In the genomic region with DNA sequence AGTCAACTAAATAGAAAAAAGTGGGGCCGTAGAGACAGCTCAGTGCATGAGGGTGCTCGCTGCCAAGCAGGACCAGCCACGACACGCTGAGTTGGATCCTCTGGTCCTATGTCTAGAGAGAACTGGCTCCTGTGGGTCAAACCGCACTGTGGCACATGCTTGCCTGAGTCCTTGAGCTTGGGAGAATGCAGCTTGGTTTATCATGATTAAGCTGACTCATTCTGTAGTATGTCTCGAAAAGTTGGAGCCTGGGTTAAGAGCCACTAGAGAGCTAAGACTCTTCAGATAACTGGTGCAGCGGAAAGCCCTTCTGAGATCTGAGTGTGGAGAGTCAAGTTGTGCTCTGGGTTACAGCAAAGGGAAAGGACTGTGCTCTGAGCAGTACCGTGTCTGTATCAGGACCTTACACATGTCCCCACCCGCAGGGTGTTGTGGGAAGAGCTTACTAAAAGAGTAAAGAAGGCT, we compare ENCODE assay signal across 13 mouse cellular contexts. TPM values are rescaled to one million over a fixed set of nuclear protein-coding genes. Genes with fewer than 3 reads are reported as not detected.
DNase-seq lines count a peak whose midpoint lies in the region; ATAC-seq and TF ChIP-seq lines count a peak whose summit lies in the region.
"Had no signal": no experiment of that assay in that cellular context is flagged by ENCODE, and none has a peak within 500 bp of the region (broad histone marks: within the 10 kb centered on the region; RNA-seq: fewer than 3 reads in every experiment).

No protein-coding gene starts in this region.

- no peak overlapping the region for H3K9ac ChIP-seq in liver, embryonic 12.5 days
- H3K9ac ChIP-seq: midbrain, embryonic 12.5 days had no signal

- H3K4me2 ChIP-seq in liver, embryonic 12.5 days: peak overlapping the region; percentile 1; the same call in 1 of the 2 replicates
- H3K4me2 ChIP-seq: midbrain, embryonic 12.5 days had no signal

- H3K36me3 ChIP-seq in liver, embryonic 12.5 days: peaks cover 5% of the 10 kb centered on the region; the same call in 1 of the 2 replicates
- H3K36me3 ChIP-seq in thymus, adult 2 months (ENCODE audit: control insufficient read depth, insufficient read depth, low read length): no peaks in the 10 kb centered on the region
- H3K36me3 ChIP-seq: midbrain, embryonic 12.5 days had no signal

- H3K4me1 ChIP-seq in liver, embryonic 12.5 days: peaks cover 14% of the 10 kb centered on the region
- 0 out of 2 replicates have a peak, but pooled peaks cover 2% of the 10 kb centered on the region for H3K4me1 ChIP-seq in thymus, adult 2 months (replicated peaks; ENCODE audit: control insufficient read depth, insufficient read depth, low read length)
- H3K4me1 ChIP-seq: midbrain, embryonic 12.5 days had no signal

- no peaks in the 10 kb centered on the region for H3K27me3 ChIP-seq in liver, embryonic 12.5 days (replicated peaks)
- no peaks in the 10 kb centered on the region for H3K27me3 ChIP-seq in thymus, adult 2 months (ENCODE audit: control insufficient read depth, insufficient read depth, low read length)
- H3K27me3 ChIP-seq: midbrain, embryonic 12.5 days had no signal

- TF ChIP-seq POLR2A in thymus, adult 2 months (IDR thresholded peaks at IDR 0.05; ENCODE audit: control insufficient read depth, extremely low read depth, insufficient read depth, low read length, poor library complexity): no peak

- H3K4me3 ChIP-seq in liver, embryonic 12.5 days: no peak overlapping the region
- no peak overlapping the region for H3K4me3 ChIP-seq in thymus, adult 2 months (ENCODE audit: control insufficient read depth, insufficient read depth, low read length)
- H3K4me3 ChIP-seq: midbrain, embryonic 12.5 days had no signal

- DNase-seq in liver: no peak
- DNase-seq in adrenal gland, postnatal 10 days: peak; percentile 21
- peak; percentile 49 for DNase-seq in lung, postnatal 10 days
- no peak for DNase-seq in thymus, adult 2 months
- no peak for DNase-seq in spleen, postnatal 4 days (ENCODE audit: low spot score in 2 of 2)
- no peak for DNase-seq in spleen, postnatal 10 days (ENCODE audit: low spot score in 2 of 2)
- DNase-seq: cerebellum, adult 11 months; gastrocnemius, postnatal 36 days; right cerebral cortex, postnatal 4 days had no signal

- peak; percentile 79 for ATAC-seq in liver, embryonic 12.5 days
- ATAC-seq in common myeloid progenitor, adult 5-6 weeks (replicated peaks; ENCODE audit: low read depth, poor library complexity, severe bottlenecking): peak; percentile 50
- ATAC-seq: forebrain, embryonic 16.5 days had no signal

- no peaks in the 10 kb centered on the region for H3K9me3 ChIP-seq in liver, embryonic 12.5 days (replicated peaks)
- H3K9me3 ChIP-seq: midbrain, embryonic 12.5 days had no signal

- no peak for TF ChIP-seq CTCF in thymus, adult 2 months (IDR thresholded peaks at IDR 0.05; ENCODE audit: borderline replicate concordance, control insufficient read depth, extremely low read depth, insufficient read depth, low read length, poor library complexity)

- peak overlapping the region; percentile 51; the same call in 1 of the 2 replicates for H3K27ac ChIP-seq in liver, embryonic 12.5 days
- no peak overlapping the region for H3K27ac ChIP-seq in thymus, adult 2 months (ENCODE audit: control insufficient read depth, insufficient read depth, low read length)
- H3K27ac ChIP-seq: midbrain, embryonic 12.5 days had no signal

- 50% methylated on average over 9 of the region's 9 CpGs for WGBS in liver, embryonic 12.5 days (ENCODE audit: insufficient replicate concordance)
- WGBS in thymus, adult 2 months: 90% methylated on average over 9 of the region's 9 CpGs

RNA-seq across cellular contexts. Expression of gene Cybrd1, which starts 16.4 kb away (rescaled TPM):
- 0.97 and 1.1 TPM in 2 replicates for polyA plus RNA-seq in liver, embryonic 12.5 days (2016; fragmentation: Nextera tagmentation; extraction: Ambion mirVana)
- 1 to 10 TPM; 1.8 TPM for total RNA-seq in adrenal gland, postnatal 10 days (2021)
- 0.14 TPM in 1 of 2 replicates, not detected in the other for total RNA-seq in common myeloid progenitor, adult 5-6 weeks (2017)
- 2.3 and 3.1 TPM in 2 replicates for polyA plus RNA-seq in thymus, adult 2 months (2012; rRNA removed)

Comparison
In these comparisons a context has a peak if more than half of its experiments do, and no peak if none do; other contexts are left out.
1. DNase-seq: peak in adrenal gland, postnatal 10 days (single experiment) and lung, postnatal 10 days (single experiment); none in liver (single experiment), thymus, adult 2 months (single experiment), spleen, postnatal 4 days (0 of 2) and spleen, postnatal 10 days (0 of 2).